Mouse (Mus musculus): Measurements from ENCODE around the gene Cbx1.
A peak's percentile ranks its signal among the peaks of the same experiment; 100 is the strongest.

Cbx1 gene

GRCm38 (mm10) chr11:96788871-96789795, at the start of gene Cbx1:
Cbx1 (plus strand) TSS chr11:96789127.
- peak; percentile 91 to 92 for DNase-seq

- DNase-seq = no peak
Measured at GRCm38 (mm10) chr11:96740796-96741195, 48.1 kb upstream of the Cbx1 start.

- DNase-seq = no peak
Measured at GRCm38 (mm10) chr11:96741995-96742394, 46.9 kb upstream of the Cbx1 start.

GRCm38 (mm10) chr11:96743000-96743399, 45.9 kb upstream of the Cbx1 start:
- DNase-seq = no peak

GRCm38 (mm10) chr11:96743891-96744290, 45.0 kb upstream of the Cbx1 start:
- no peak for DNase-seq

- DNase-seq = no peak
Measured at GRCm38 (mm10) chr11:96746648-96747047, 42.3 kb upstream of the Cbx1 start.

GRCm38 (mm10) chr11:96747555-96747954, 41.4 kb upstream of the Cbx1 start:
- no peak for DNase-seq

- DNase-seq = no peak
Measured at GRCm38 (mm10) chr11:96755298-96755697, 33.6 kb upstream of the Cbx1 start.

- no peak for DNase-seq
Measured at GRCm38 (mm10) chr11:96757421-96757820, 31.5 kb upstream of the Cbx1 start.

- no peak for DNase-seq
Measured at GRCm38 (mm10) chr11:96758402-96758801, 30.5 kb upstream of the Cbx1 start.

- peak; percentile 72 to 78 for DNase-seq
Measured at GRCm38 (mm10) chr11:96760042-96760441, 28.9 kb upstream of the Cbx1 start.

- no peak for DNase-seq
Measured at GRCm38 (mm10) chr11:96761984-96762383, 26.9 kb upstream of the Cbx1 start.

GRCm38 (mm10) chr11:96762742-96763470, 26.0 kb upstream of the Cbx1 start:
- DNase-seq = no peak

GRCm38 (mm10) chr11:96764511-96765350, 24.2 kb upstream of the Cbx1 start:
- no peak for DNase-seq

- peak; percentile 10 to 16 for DNase-seq
Measured at GRCm38 (mm10) chr11:96765645-96766044, 23.3 kb upstream of the Cbx1 start.

- no peak for DNase-seq
Measured at GRCm38 (mm10) chr11:96766555-96766954, 22.4 kb upstream of the Cbx1 start.

GRCm38 (mm10) chr11:96767096-96767495, 21.8 kb upstream of the Cbx1 start:
- DNase-seq = no peak

GRCm38 (mm10) chr11:96768240-96768639, 20.7 kb upstream of the Cbx1 start:
- DNase-seq = no peak

GRCm38 (mm10) chr11:96771274-96771975, 17.5 kb upstream of the Cbx1 start:
- no peak for DNase-seq

GRCm38 (mm10) chr11:96772413-96772812, 16.5 kb upstream of the Cbx1 start:
- DNase-seq = no peak

GRCm38 (mm10) chr11:96774536-96774935, 14.4 kb upstream of the Cbx1 start:
- DNase-seq = peak; percentile 59 to 62

- no peak for DNase-seq
Measured at GRCm38 (mm10) chr11:96775063-96775462, 13.9 kb upstream of the Cbx1 start.

All from B cell, adult 2 months (primary cell).